Mouse (Mus musculus) kidney, embryonic 15.5 days (tissue): ENCODE measurements around the gene Ankrd11. TPM values are rescaled to one million over a fixed set of nuclear protein-coding genes. Genes with fewer than 3 reads are reported as not detected.

Experiments used
- ATAC-seq: fragments of 200-750 bp; cut with Nextera tagmentation; replicated peaks from 2 replicates; pipeline ENCODE4 v1.8.0; 2017; ENCODE audit warnings: moderate TSS enrichment; ENCODE audit not compliant: low FRiP score
- H3K27ac ChIP-seq: fragments of 300-500 bp; sonication (generic); 2 replicates; pipeline ENCODE4 v1.5.1; 2015; ENCODE audit warnings: mild to moderate bottlenecking, inconsistent platforms
- H3K27me3 ChIP-seq: fragments of 300-500 bp; sonication (generic); 2 replicates; pipeline ENCODE4 v1.6.1; 2015; ENCODE audit warnings: inconsistent platforms
- H3K36me3 ChIP-seq: fragments of 300-500 bp; sonication (generic); 2 replicates; pipeline ENCODE4 v1.6.1; 2015; ENCODE audit warnings: inconsistent platforms
- H3K4me1 ChIP-seq: fragments of 300-500 bp; sonication (generic); 2 replicates; pipeline ENCODE4 v1.6.1; 2015; ENCODE audit warnings: inconsistent platforms
- H3K4me2 ChIP-seq: fragments of 300-500 bp; sonication (generic); 2 replicates; pipeline ENCODE4 v1.6.1; 2015; ENCODE audit warnings: moderate library complexity, mild to moderate bottlenecking, inconsistent platforms
- H3K4me3 ChIP-seq: fragments of 300-500 bp; sonication (generic); replicated peaks from 2 replicates; pipeline ENCODE4 v1.5.1; 2015; ENCODE audit warnings: mild to moderate bottlenecking, inconsistent platforms
- H3K9ac ChIP-seq: fragments of 300-500 bp; sonication (generic); 2 replicates; pipeline ENCODE4 v1.6.1; 2015; ENCODE audit warnings: mild to moderate bottlenecking, inconsistent platforms
- H3K9me3 ChIP-seq: fragments of 300-500 bp; sonication (generic); replicated peaks from 2 replicates; pipeline ENCODE4 v1.6.1; 2016; ENCODE audit warnings: inconsistent platforms
- whole genome bisulfite sequencing: fragments of 180-500 bp; shearing (Covaris S2); methylation state at CpG from one replicate; pipeline ENCODE4 v1.1.7; 2015; ENCODE audit warnings: mixed read lengths; 5-methylcytosine and 5-hydroxymethylcytosine counted together
- polyA plus RNA-seq: library from polyadenylated mRNA; unstranded; fragments of >200 nt; fragmentation: Nextera tagmentation; extraction: Ambion mirVana; gene quantifications from 2 replicates; pipeline ENCODE4 v1.2.1, GENCODE M21; 2015

Ankrd11 gene
- polyA plus RNA-seq, 1 experiment from 2014 or later: 33.5 TPM

GRCm38 (mm10) chr8:122864719-122865129 lies 177.4 kb downstream of the Ankrd11 start:
- no peak overlapping the region; the same call in 1 of the 2 replicates for H3K9ac ChIP-seq
- no peak overlapping the region for H3K27ac ChIP-seq
- H3K9me3 ChIP-seq: peaks cover 7% of the 10 kb centered on the region; the same call in 1 of the 2 replicates
- H3K4me2 ChIP-seq: peak overlapping the region; percentile 57
- 0 out of 2 replicates have a peak, but pooled peaks have one; percentile 16 for ATAC-seq
- no peaks in the 10 kb centered on the region for H3K36me3 ChIP-seq
- H3K4me1 ChIP-seq: peaks cover 10% of the 10 kb centered on the region
- no peaks in the 10 kb centered on the region for H3K27me3 ChIP-seq
- H3K4me3 ChIP-seq: peak overlapping the region; percentile 30
- 52% methylated on average over 26 of the region's 26 CpGs for WGBS

GRCm38 (mm10) chr8:122859843-122860242 lies 182.2 kb downstream of the Ankrd11 start:
- 61% methylated on average over 13 of the region's 13 CpGs for WGBS

GRCm38 (mm10) chr8:122856288-122856687 lies 185.8 kb downstream of the Ankrd11 start:
- 80% methylated on average over 8 of the region's 8 CpGs for WGBS
- H3K4me2 ChIP-seq: no peak overlapping the region
- no peak overlapping the region for H3K27ac ChIP-seq
- no peaks in the 10 kb centered on the region for H3K27me3 ChIP-seq
- H3K9me3 ChIP-seq: no peaks in the 10 kb centered on the region
- ATAC-seq: no peak
- no peak overlapping the region for H3K4me3 ChIP-seq
- H3K4me1 ChIP-seq: peaks cover 9% of the 10 kb centered on the region; the same call in 1 of the 2 replicates
- no peak overlapping the region for H3K9ac ChIP-seq
- H3K36me3 ChIP-seq: no peaks in the 10 kb centered on the region

More at GRCm38 (mm10) chr8:122859843-122860242, 182.2 kb downstream of the Ankrd11 start:
- Histone ChIP-seq H3K9ac (no peak overlapping the region), H3K27ac (no peak overlapping the region), H3K4me1 (peaks cover 7% of the 10 kb centered on the region), H3K27me3 (no peaks in the 10 kb centered on the region), H3K9me3 (0 out of 2 replicates have a peak, but pooled peaks cover 3% of the 10 kb centered on the region), H3K4me3 (no peak overlapping the region), H3K4me2 (no peak overlapping the region), H3K36me3 (no peaks in the 10 kb centered on the region)
- no peak for ATAC-seq

GRCm38 (mm10) chr8:122855123-122855522 lies 187.0 kb downstream of the Ankrd11 start:
- 79% methylated on average over 4 of the region's 4 CpGs for WGBS

GRCm38 (mm10) chr8:122854388-122854787 lies 187.7 kb downstream of the Ankrd11 start:
- H3K9me3 ChIP-seq: no peaks in the 10 kb centered on the region
- H3K4me1 ChIP-seq: peaks cover 12% of the 10 kb centered on the region
- WGBS: 85% methylated on average over 7 of the region's 7 CpGs
- no peak overlapping the region for H3K9ac ChIP-seq
- H3K4me3 ChIP-seq: no peak overlapping the region
- H3K4me2 ChIP-seq: no peak overlapping the region
- no peaks in the 10 kb centered on the region for H3K27me3 ChIP-seq
- H3K27ac ChIP-seq: no peak overlapping the region
- no peak for ATAC-seq
- no peaks in the 10 kb centered on the region for H3K36me3 ChIP-seq

More at GRCm38 (mm10) chr8:122855123-122855522, 187.0 kb downstream of the Ankrd11 start:
- ATAC-seq: no peak
- H3K4me2 ChIP-seq: no peak overlapping the region
- H3K27ac ChIP-seq: no peak overlapping the region
- H3K36me3 ChIP-seq: no peaks in the 10 kb centered on the region
- H3K4me1 ChIP-seq: peaks cover 9% of the 10 kb centered on the region; the same call in 1 of the 2 replicates
- H3K4me3 ChIP-seq: no peak overlapping the region
- H3K9me3 ChIP-seq: no peaks in the 10 kb centered on the region
- no peak overlapping the region for H3K9ac ChIP-seq
- no peaks in the 10 kb centered on the region for H3K27me3 ChIP-seq

GRCm38 (mm10) chr8:122853340-122853771 lies 188.7 kb downstream of the Ankrd11 start:
- H3K27ac ChIP-seq: no peak overlapping the region
- H3K4me1 ChIP-seq: peaks cover 20% of the 10 kb centered on the region
- H3K4me3 ChIP-seq: no peak overlapping the region
- 27% methylated on average over 11 of the region's 11 CpGs for WGBS
- no peak overlapping the region for H3K9ac ChIP-seq
- H3K4me2 ChIP-seq: 0 out of 2 replicates have a peak overlapping the region, but pooled peaks have one; percentile 3
- 0 out of 2 replicates have a peak, but pooled peaks have one; percentile 23 for ATAC-seq
- peaks cover 3% of the 10 kb centered on the region; the same call in 1 of the 2 replicates for H3K27me3 ChIP-seq
- no peaks in the 10 kb centered on the region for H3K36me3 ChIP-seq
- H3K9me3 ChIP-seq: no peaks in the 10 kb centered on the region

- H3K9me3 ChIP-seq: no peaks in the 10 kb centered on the region
- no peak overlapping the region for H3K27ac ChIP-seq
- H3K4me2 ChIP-seq: no peak overlapping the region
- H3K27me3 ChIP-seq: peaks cover 3% of the 10 kb centered on the region; the same call in 1 of the 2 replicates
- no peak overlapping the region for H3K9ac ChIP-seq
- WGBS: 11% methylated on average over 1 of the region's 1 CpGs
- peaks cover 27% of the 10 kb centered on the region for H3K4me1 ChIP-seq
- no peaks in the 10 kb centered on the region for H3K36me3 ChIP-seq
- no peak overlapping the region for H3K4me3 ChIP-seq
- ATAC-seq: no peak
These were observed 189.6 kb downstream of the Ankrd11 start for GRCm38 (mm10) chr8:122852546-122852905.

- Histone ChIP-seq H3K27me3 (peaks cover 3% of the 10 kb centered on the region; the same call in 1 of the 2 replicates), H3K27ac (no peak overlapping the region), H3K4me3 (no peak overlapping the region), H3K9ac (no peak overlapping the region), H3K4me2 (no peak overlapping the region), H3K9me3 (no peaks in the 10 kb centered on the region), H3K4me1 (peaks cover 27% of the 10 kb centered on the region), H3K36me3 (no peaks in the 10 kb centered on the region)
- WGBS: 86% methylated on average over 12 of the region's 12 CpGs
- ATAC-seq: no peak
These were observed 190.2 kb downstream of the Ankrd11 start for GRCm38 (mm10) chr8:122851692-122852545.

- H3K36me3 ChIP-seq: no peaks in the 10 kb centered on the region
- no peak overlapping the region for H3K4me2 ChIP-seq
- ATAC-seq: no peak
- H3K4me1 ChIP-seq: peaks cover 29% of the 10 kb centered on the region
- no peak overlapping the region for H3K9ac ChIP-seq
- no peak overlapping the region for H3K27ac ChIP-seq
- 71% methylated on average over 3 of the region's 3 CpGs for WGBS
- peaks cover 3% of the 10 kb centered on the region; the same call in 1 of the 2 replicates for H3K27me3 ChIP-seq
- no peak overlapping the region for H3K4me3 ChIP-seq
- H3K9me3 ChIP-seq: no peaks in the 10 kb centered on the region
These were observed 191.3 kb downstream of the Ankrd11 start for GRCm38 (mm10) chr8:122850641-122851240.

- Histone ChIP-seq H3K9me3 (no peaks in the 10 kb centered on the region), H3K4me3 (no peak overlapping the region), H3K4me1 (peaks cover 31% of the 10 kb centered on the region), H3K9ac (no peak overlapping the region), H3K27me3 (peaks cover 3% of the 10 kb centered on the region; the same call in 1 of the 2 replicates), H3K27ac (no peak overlapping the region), H3K36me3 (no peaks in the 10 kb centered on the region), H3K4me2 (no peak overlapping the region)
- no peak for ATAC-seq
- 58% methylated on average over 9 of the region's 11 CpGs for WGBS
These were observed 192.7 kb downstream of the Ankrd11 start for GRCm38 (mm10) chr8:122849152-122849910.

GRCm38 (mm10) chr8:122847829-122848561 lies 194.1 kb downstream of the Ankrd11 start, which contains the start of gene Cdh15:
Gene Cdh15 (plus strand): TSS chr8:122847966.
- H3K9ac ChIP-seq: no peak within 1 kb of the TSS
- ATAC-seq: peak; percentile 89
- no peaks in the 10 kb centered on the region for H3K9me3 ChIP-seq
- H3K4me3 ChIP-seq: no peak within 1 kb of the TSS
- H3K27me3 ChIP-seq: peaks cover 3% of the 10 kb centered on the region; the same call in 1 of the 2 replicates
- peak within 1 kb of the TSS; percentile 50 for H3K4me2 ChIP-seq
- H3K36me3 ChIP-seq: no peaks in the 10 kb centered on the region
- peaks cover 23% of the 10 kb centered on the region for H3K4me1 ChIP-seq
- no peak within 1 kb of the TSS for H3K27ac ChIP-seq
- WGBS: 11% methylated on average over 18 of the region's 18 CpGs
